Mouse (Mus musculus): ENCODE measurements around the gene Pitpna. TPM values are rescaled to one million over a fixed set of nuclear protein-coding genes. Genes with fewer than 3 reads are reported as not detected.

The Pitpna gene
- polyA plus RNA-seq, 1 experiment from 2014 or later, result 25.4 TPM

- 16% methylated on average over 13 of the region's 13 CpGs for WGBS (ENCODE audit: insufficient replicate concordance)
- ATAC-seq (ENCODE audit: low read depth), result no peak
- H3K27ac ChIP-seq (ENCODE audit: low read length), result peak overlapping the region; percentile 89
- peak overlapping the region; percentile 76 for H3K4me3 ChIP-seq (ENCODE audit: low read depth, low read length)
- no peaks in the 10 kb centered on the region for H3K9me3 ChIP-seq (replicated peaks; ENCODE audit: control insufficient read depth, low read length)
- peak overlapping the region; percentile 100 for H3K4me2 ChIP-seq (ENCODE audit: low read depth, low read length)
- peak overlapping the region; percentile 77 for H3K9ac ChIP-seq (ENCODE audit: low read depth, low read length)
- no peaks in the 10 kb centered on the region for H3K27me3 ChIP-seq (ENCODE audit: control insufficient read depth, insufficient read depth, low read depth, low read length)
- peaks cover 55% of the 10 kb centered on the region for H3K4me1 ChIP-seq (ENCODE audit: control insufficient read depth, low read depth, low read length)
- H3K36me3 ChIP-seq (ENCODE audit: control insufficient read depth, insufficient read depth), result no peaks in the 10 kb centered on the region
Observed at GRCm38 (mm10) chr11:75650958-75651425, 63.1 kb downstream of the Pitpna start.

- H3K36me3 ChIP-seq (ENCODE audit: control insufficient read depth, insufficient read depth), result no peaks in the 10 kb centered on the region
- under 1% methylated on average over 54 of the region's 54 CpGs for WGBS (ENCODE audit: insufficient replicate concordance)
- peaks cover 61% of the 10 kb centered on the region for H3K4me1 ChIP-seq (ENCODE audit: control insufficient read depth, low read depth, low read length)
- H3K27me3 ChIP-seq (ENCODE audit: control insufficient read depth, insufficient read depth, low read depth, low read length), result no peaks in the 10 kb centered on the region
- H3K4me2 ChIP-seq (ENCODE audit: low read depth, low read length), result peak overlapping the region; percentile 100
- H3K9ac ChIP-seq (ENCODE audit: low read depth, low read length), result peak overlapping the region; percentile 77
- peak overlapping the region; percentile 89 for H3K27ac ChIP-seq (ENCODE audit: low read length)
- no peaks in the 10 kb centered on the region for H3K9me3 ChIP-seq (replicated peaks; ENCODE audit: control insufficient read depth, low read length)
- H3K4me3 ChIP-seq (ENCODE audit: low read depth, low read length), result peak overlapping the region; percentile 76
- peak; percentile 82 for ATAC-seq (ENCODE audit: low read depth)
Observed at GRCm38 (mm10) chr11:75651426-75652221, 63.7 kb downstream of the Pitpna start.

GRCm38 (mm10) chr11:75652222-75652941 lies 64.5 kb downstream of the Pitpna start:
- 27% methylated on average over 20 of the region's 20 CpGs for WGBS (ENCODE audit: insufficient replicate concordance)
- ATAC-seq (ENCODE audit: low read depth), result no peak
- Histone ChIP-seq H3K27me3 (ENCODE audit: control insufficient read depth, insufficient read depth, low read depth, low read length) (no peaks in the 10 kb centered on the region), H3K4me2 (ENCODE audit: low read depth, low read length) (peak overlapping the region; percentile 100), H3K36me3 (ENCODE audit: control insufficient read depth, insufficient read depth) (no peaks in the 10 kb centered on the region), H3K9ac (ENCODE audit: low read depth, low read length) (peak overlapping the region; percentile 77), H3K4me3 (ENCODE audit: low read depth, low read length) (peak overlapping the region; percentile 76), H3K4me1 (ENCODE audit: control insufficient read depth, low read depth, low read length) (peaks cover 63% of the 10 kb centered on the region), H3K27ac (ENCODE audit: low read length) (peak overlapping the region; percentile 89), H3K9me3 (replicated peaks; ENCODE audit: control insufficient read depth, low read length) (no peaks in the 10 kb centered on the region)

GRCm38 (mm10) chr11:75652942-75653684 lies 65.2 kb downstream of the Pitpna start:
- Histone ChIP-seq H3K36me3 (ENCODE audit: control insufficient read depth, insufficient read depth) (peaks cover 3% of the 10 kb centered on the region; the same call in 1 of the 2 replicates), H3K27me3 (ENCODE audit: control insufficient read depth, insufficient read depth, low read depth, low read length) (no peaks in the 10 kb centered on the region), H3K4me3 (ENCODE audit: low read depth, low read length) (peak overlapping the region; percentile 76), H3K9me3 (replicated peaks; ENCODE audit: control insufficient read depth, low read length) (no peaks in the 10 kb centered on the region), H3K4me2 (ENCODE audit: low read depth, low read length) (peak overlapping the region; percentile 100), H3K4me1 (ENCODE audit: control insufficient read depth, low read depth, low read length) (peaks cover 63% of the 10 kb centered on the region), H3K9ac (ENCODE audit: low read depth, low read length) (peak overlapping the region; percentile 80), H3K27ac (ENCODE audit: low read length) (peak overlapping the region; percentile 95)
- ATAC-seq (ENCODE audit: low read depth), result no peak
- 21% methylated on average over 14 of the region's 14 CpGs for WGBS (ENCODE audit: insufficient replicate concordance)

GRCm38 (mm10) chr11:75653781-75654470 lies 66.0 kb downstream of the Pitpna start:
- no peaks in the 10 kb centered on the region for H3K9me3 ChIP-seq (replicated peaks; ENCODE audit: control insufficient read depth, low read length)
- H3K4me3 ChIP-seq (ENCODE audit: low read depth, low read length), result peak overlapping the region; percentile 76
- H3K4me2 ChIP-seq (ENCODE audit: low read depth, low read length), result peak overlapping the region; percentile 100
- WGBS (ENCODE audit: insufficient replicate concordance), result under 1% methylated on average over 44 of the region's 45 CpGs
- ATAC-seq (ENCODE audit: low read depth), result peak; percentile 59
- no peaks in the 10 kb centered on the region for H3K27me3 ChIP-seq (ENCODE audit: control insufficient read depth, insufficient read depth, low read depth, low read length)
- H3K36me3 ChIP-seq (ENCODE audit: control insufficient read depth, insufficient read depth), result peaks cover 3% of the 10 kb centered on the region; the same call in 1 of the 2 replicates
- H3K4me1 ChIP-seq (ENCODE audit: control insufficient read depth, low read depth, low read length), result peaks cover 63% of the 10 kb centered on the region
- peak overlapping the region; percentile 95 for H3K27ac ChIP-seq (ENCODE audit: low read length)
- peak overlapping the region; percentile 80 for H3K9ac ChIP-seq (ENCODE audit: low read depth, low read length)

- H3K27me3 ChIP-seq (ENCODE audit: control insufficient read depth, insufficient read depth, low read depth, low read length), result no peaks in the 10 kb centered on the region
- H3K4me1 ChIP-seq (ENCODE audit: control insufficient read depth, low read depth, low read length), result peaks cover 60% of the 10 kb centered on the region
- peak overlapping the region; percentile 100 for H3K4me2 ChIP-seq (ENCODE audit: low read depth, low read length)
- 18% methylated on average over 25 of the region's 25 CpGs for WGBS (ENCODE audit: insufficient replicate concordance)
- no peaks in the 10 kb centered on the region for H3K9me3 ChIP-seq (replicated peaks; ENCODE audit: control insufficient read depth, low read length)
- peak; percentile 33 for ATAC-seq (ENCODE audit: low read depth)
- H3K9ac ChIP-seq (ENCODE audit: low read depth, low read length), result peak overlapping the region; percentile 80
- H3K4me3 ChIP-seq (ENCODE audit: low read depth, low read length), result peak overlapping the region; percentile 76
- H3K36me3 ChIP-seq (ENCODE audit: control insufficient read depth, insufficient read depth), result peaks cover 3% of the 10 kb centered on the region; the same call in 1 of the 2 replicates
- peak overlapping the region; percentile 95 for H3K27ac ChIP-seq (ENCODE audit: low read length)
Observed at GRCm38 (mm10) chr11:75654471-75655390, 66.8 kb downstream of the Pitpna start.

- peak; percentile 22 for ATAC-seq (ENCODE audit: low read depth)
- Histone ChIP-seq H3K4me1 (ENCODE audit: control insufficient read depth, low read depth, low read length) (peaks cover 51% of the 10 kb centered on the region), H3K4me3 (ENCODE audit: low read depth, low read length) (peak overlapping the region; percentile 76), H3K9me3 (replicated peaks; ENCODE audit: control insufficient read depth, low read length) (no peaks in the 10 kb centered on the region), H3K9ac (ENCODE audit: low read depth, low read length) (peak overlapping the region; percentile 80), H3K36me3 (ENCODE audit: control insufficient read depth, insufficient read depth) (peaks cover 6% of the 10 kb centered on the region), H3K27me3 (ENCODE audit: control insufficient read depth, insufficient read depth, low read depth, low read length) (no peaks in the 10 kb centered on the region), H3K27ac (ENCODE audit: low read length) (peak overlapping the region; percentile 95), H3K4me2 (ENCODE audit: low read depth, low read length) (peak overlapping the region; percentile 100)
- WGBS (ENCODE audit: insufficient replicate concordance), result 1% methylated on average over 78 of the region's 78 CpGs
Observed at GRCm38 (mm10) chr11:75655621-75656545, 68.0 kb downstream of the Pitpna start.
